Mouse (Mus musculus): ENCODE results near the gene Endod1.

Gene Endod1

GRCm38 (mm10) chr9:14307341-14307740 lies 74.0 kb downstream of the Endod1 start:
- DNase-seq, result no peak

GRCm38 (mm10) chr9:14304262-14304968 lies 76.9 kb downstream of the Endod1 start:
- DNase-seq, result no peak

Data from cerebellum, postnatal 14 days (tissue).